Comparison of ENCODE assay signal across 8 mouse cellular contexts in the genomic region with DNA sequence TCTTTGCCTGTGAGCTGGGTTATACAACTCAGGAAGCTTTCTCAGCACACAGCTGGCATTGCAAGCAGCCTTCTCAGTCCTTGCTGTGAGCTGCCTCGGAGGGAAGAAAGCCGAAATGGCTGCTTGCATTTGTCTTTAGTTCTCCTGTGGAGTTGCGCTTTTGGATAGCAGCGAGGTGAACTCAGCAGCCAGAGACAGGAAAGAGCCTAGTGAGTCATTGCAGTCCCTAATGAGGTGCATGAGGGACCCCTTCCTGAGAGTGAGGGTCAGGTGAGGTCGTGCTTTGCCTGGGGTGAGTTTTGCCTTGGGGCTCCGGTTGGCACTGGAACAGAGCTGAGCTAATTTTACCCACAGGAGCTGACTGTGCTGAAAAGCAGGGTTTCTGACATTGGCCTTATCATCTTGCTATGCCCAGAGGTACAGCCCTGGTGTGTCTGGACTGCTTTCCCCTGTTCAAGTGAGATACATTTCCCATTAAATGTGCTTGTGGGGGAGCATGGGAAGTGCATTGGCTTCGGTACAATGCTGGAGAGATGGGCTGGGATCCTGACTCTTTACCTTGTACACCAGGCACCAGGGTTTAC. TPM values are rescaled to one million over a fixed set of nuclear protein-coding genes. Genes with fewer than 3 reads are reported as not detected.
DNase-seq lines count a peak whose midpoint lies in the region; ATAC-seq lines count a peak whose summit lies in the region.

No protein-coding gene starts in this region.

- H3K9me3 ChIP-seq in hindbrain, embryonic 12.5 days (replicated peaks), result no peaks in the 10 kb centered on the region
- no peaks in the 10 kb centered on the region for H3K9me3 ChIP-seq in hindbrain, embryonic 10.5 days
- no peaks in the 10 kb centered on the region for H3K9me3 ChIP-seq in forebrain, embryonic 14.5 days (replicated peaks; ENCODE audit: control insufficient read depth, low read length)
- H3K9me3 ChIP-seq in intestine, embryonic 15.5 days, result no peaks in the 10 kb centered on the region
- H3K9me3 ChIP-seq in midbrain, embryonic 16.5 days (replicated peaks; ENCODE audit: control insufficient read depth, low read length, poor library complexity, severe bottlenecking), result no peaks in the 10 kb centered on the region

- 44% methylated on average over 7 of the region's 7 CpGs for WGBS in hindbrain, embryonic 12.5 days
- WGBS in hindbrain, embryonic 10.5 days, result 53% methylated on average over 7 of the region's 7 CpGs
- WGBS in forebrain, embryonic 14.5 days, result 57% methylated on average over 7 of the region's 7 CpGs
- 55% methylated on average over 7 of the region's 7 CpGs for WGBS in intestine, embryonic 15.5 days
- 38% methylated on average over 7 of the region's 7 CpGs for WGBS in midbrain, embryonic 16.5 days

- 0 out of 2 replicates have a peak, but pooled peaks have one; percentile 15 for ATAC-seq in hindbrain, embryonic 12.5 days (ENCODE audit: low FRiP score)
- peak; percentile 24; the same call in 1 of the 2 replicates for ATAC-seq in forebrain, embryonic 14.5 days
- 0 out of 2 replicates have a peak, but pooled peaks have one; percentile 11 for ATAC-seq in intestine, embryonic 15.5 days
- peak; percentile 78 for ATAC-seq in midbrain, embryonic 16.5 days

- H3K27me3 ChIP-seq in hindbrain, embryonic 12.5 days, result no peaks in the 10 kb centered on the region
- no peaks in the 10 kb centered on the region for H3K27me3 ChIP-seq in hindbrain, embryonic 10.5 days (ENCODE audit: insufficient read depth, poor library complexity, severe bottlenecking)
- no peaks in the 10 kb centered on the region for H3K27me3 ChIP-seq in forebrain, embryonic 14.5 days (replicated peaks; ENCODE audit: control insufficient read depth, insufficient read depth, low read length)
- H3K27me3 ChIP-seq in intestine, embryonic 15.5 days (replicated peaks), result no peaks in the 10 kb centered on the region
- H3K27me3 ChIP-seq in midbrain, embryonic 16.5 days (ENCODE audit: control insufficient read depth, insufficient read depth, low read depth, low read length), result no peaks in the 10 kb centered on the region

- H3K27ac ChIP-seq in hindbrain, embryonic 12.5 days, result no peak overlapping the region
- no peak overlapping the region for H3K27ac ChIP-seq in hindbrain, embryonic 10.5 days
- H3K27ac ChIP-seq in forebrain, embryonic 14.5 days (ENCODE audit: low read depth, low read length), result no peak overlapping the region
- H3K27ac ChIP-seq in intestine, embryonic 15.5 days, result 0 out of 2 replicates have a peak overlapping the region, but pooled peaks have one; percentile 5
- peak overlapping the region; percentile 12; the same call in 1 of the 2 replicates for H3K27ac ChIP-seq in midbrain, embryonic 16.5 days (ENCODE audit: low read length)

- DNase-seq in hindbrain, embryonic 10.5 days (ENCODE audit: low spot score), result no peak
- DNase-seq in adrenal gland, adult 2 months, result peak; percentile 75
- DNase-seq in forebrain, embryonic 14.5 days (ENCODE audit: low spot score), result peak; percentile 31
- DNase-seq in urinary bladder, postnatal 25 days (ENCODE audit: low spot score), result no peak
- no peak for DNase-seq in frontal cortex, postnatal 36 days (ENCODE audit: low spot score in 2 of 2)

- peaks cover 26% of the 10 kb centered on the region for H3K4me1 ChIP-seq in hindbrain, embryonic 12.5 days
- H3K4me1 ChIP-seq in hindbrain, embryonic 10.5 days (replicated peaks), result peaks cover 33% of the 10 kb centered on the region
- H3K4me1 ChIP-seq in forebrain, embryonic 14.5 days (ENCODE audit: control insufficient read depth, insufficient read depth, low read length), result peaks cover 17% of the 10 kb centered on the region
- H3K4me1 ChIP-seq in intestine, embryonic 15.5 days (replicated peaks), result peaks cover 32% of the 10 kb centered on the region
- peaks cover 10% of the 10 kb centered on the region; the same call in 1 of the 2 replicates for H3K4me1 ChIP-seq in midbrain, embryonic 16.5 days (ENCODE audit: control insufficient read depth, insufficient read depth, low read length)

- no peak overlapping the region for H3K4me3 ChIP-seq in hindbrain, embryonic 12.5 days
- no peak overlapping the region for H3K4me3 ChIP-seq in hindbrain, embryonic 10.5 days
- no peak overlapping the region for H3K4me3 ChIP-seq in forebrain, embryonic 14.5 days (ENCODE audit: low read depth, low read length)
- no peak overlapping the region for H3K4me3 ChIP-seq in intestine, embryonic 15.5 days (replicated peaks)
- H3K4me3 ChIP-seq in midbrain, embryonic 16.5 days (ENCODE audit: low read depth, low read length), result no peak overlapping the region

- no peak overlapping the region for H3K9ac ChIP-seq in hindbrain, embryonic 12.5 days
- no peak overlapping the region for H3K9ac ChIP-seq in forebrain, embryonic 14.5 days (ENCODE audit: low read length)
- H3K9ac ChIP-seq in intestine, embryonic 15.5 days, result no peak overlapping the region
- no peak overlapping the region for H3K9ac ChIP-seq in midbrain, embryonic 16.5 days (ENCODE audit: low read depth, low read length)

- no peaks in the 10 kb centered on the region for H3K36me3 ChIP-seq in hindbrain, embryonic 12.5 days
- H3K36me3 ChIP-seq in hindbrain, embryonic 10.5 days, result no peaks in the 10 kb centered on the region
- no peaks in the 10 kb centered on the region for H3K36me3 ChIP-seq in forebrain, embryonic 14.5 days (ENCODE audit: control insufficient read depth, insufficient read depth, low read length)
- no peaks in the 10 kb centered on the region for H3K36me3 ChIP-seq in intestine, embryonic 15.5 days
- H3K36me3 ChIP-seq in midbrain, embryonic 16.5 days (ENCODE audit: control insufficient read depth, insufficient read depth, low read length), result no peaks in the 10 kb centered on the region

- H3K4me2 ChIP-seq in hindbrain, embryonic 12.5 days (replicated peaks), result no peak overlapping the region
- no peak overlapping the region for H3K4me2 ChIP-seq in forebrain, embryonic 14.5 days (ENCODE audit: low read length)
- H3K4me2 ChIP-seq in intestine, embryonic 15.5 days (replicated peaks), result no peak overlapping the region; the same call in 1 of the 2 replicates
- no peak overlapping the region for H3K4me2 ChIP-seq in midbrain, embryonic 16.5 days (ENCODE audit: low read length)

RNA-seq across cellular contexts. Expression of a gene that starts 41.3 kb away (rescaled TPM):
- 25.9 and 27.9 TPM in 2 replicates for polyA plus RNA-seq in hindbrain, embryonic 12.5 days (2016; fragmentation: Nextera tagmentation; extraction: Ambion mirVana)
- 26.6 and 28.6 TPM in 2 replicates for polyA plus RNA-seq in hindbrain, embryonic 10.5 days (2016; fragmentation: Nextera tagmentation; extraction: Ambion mirVana)
- 10 to 100 TPM; 35.1 to 94.8 TPM for total RNA-seq in adrenal gland, adult 2 months (2021)
- polyA plus RNA-seq in adrenal gland, adult 2 months (2012; rRNA removed), result 15.0 and 32.3 TPM in 2 replicates
- polyA plus RNA-seq in forebrain, embryonic 14.5 days (2014; fragmentation: Nextera tagmentation; extraction: Ambion mirVana), result 4.8 and 6.7 TPM in 2 replicates
- polyA plus RNA-seq in intestine, embryonic 15.5 days (2015; fragmentation: Nextera tagmentation; extraction: Ambion mirVana), result 61.7 and 63.0 TPM in 2 replicates
- polyA plus RNA-seq in midbrain, embryonic 16.5 days (2015; fragmentation: Nextera tagmentation; extraction: Ambion mirVana), result 10.3 and 10.7 TPM in 2 replicates

Comparison
In these comparisons a context has a peak if more than half of its experiments do, and no peak if none do; other contexts are left out.
1. ATAC-seq: peak in every context shown above with its lines; median percentile 78 in midbrain, embryonic 16.5 days; 24 in forebrain, embryonic 14.5 days; 15 in hindbrain, embryonic 12.5 days; 11 in intestine, embryonic 15.5 days.
2. H3K27ac ChIP-seq: peak in intestine, embryonic 15.5 days (single experiment) and midbrain, embryonic 16.5 days (single experiment); none in hindbrain, embryonic 12.5 days (single experiment), hindbrain, embryonic 10.5 days (single experiment) and forebrain, embryonic 14.5 days (single experiment).
3. DNase-seq: peak in adrenal gland, adult 2 months (single experiment) and forebrain, embryonic 14.5 days (single experiment); none in hindbrain, embryonic 10.5 days (single experiment), urinary bladder, postnatal 25 days (single experiment) and frontal cortex, postnatal 36 days (0 of 2).